10 mouse cellular contexts compared by ENCODE assay signal in the genomic region with DNA sequence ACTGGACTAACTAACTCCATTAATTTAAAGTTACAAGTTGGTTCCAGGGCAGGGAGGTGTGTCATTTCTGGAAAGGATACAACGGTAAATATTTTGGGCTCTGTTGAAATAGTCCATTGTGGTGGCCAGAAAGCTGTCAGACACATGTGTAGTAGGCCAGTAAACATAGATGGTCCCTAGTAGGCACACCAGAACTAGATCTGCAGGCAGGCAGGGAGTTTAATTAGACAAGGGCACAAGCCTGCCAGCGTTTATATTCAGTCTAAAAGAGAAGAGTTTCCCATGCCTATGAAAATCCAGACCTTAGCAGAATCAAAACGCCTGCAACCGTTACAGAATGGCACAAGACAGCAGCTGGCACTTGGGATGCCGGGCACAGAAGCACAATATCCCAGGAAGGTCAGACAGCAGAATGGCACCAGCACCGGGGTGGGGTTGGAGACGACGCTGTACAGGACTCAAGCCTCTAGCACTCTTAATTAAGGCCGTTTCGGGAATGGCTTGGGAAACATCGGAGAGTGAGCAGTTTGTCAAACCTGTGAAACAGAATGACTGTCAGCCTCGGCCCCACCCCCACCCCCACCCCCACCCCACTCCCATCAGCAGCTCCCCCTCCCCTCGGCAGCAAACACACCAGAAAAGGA.
DNase-seq lines count a peak whose midpoint lies in the region; ATAC-seq lines count a peak whose summit lies in the region.
"Had no signal": no experiment of that assay in that cellular context is flagged by ENCODE, and none has a peak within 500 bp of the region (broad histone marks: within the 10 kb centered on the region; RNA-seq: fewer than 3 reads in every experiment).

No protein-coding gene starts in this region.

- 32% methylated on average over 13 of the region's 13 CpGs for WGBS in heart, embryonic 10.5 days
- WGBS in neural tube, embryonic 11.5 days: 28% methylated on average over 13 of the region's 13 CpGs
- 42% methylated on average over 13 of the region's 13 CpGs for WGBS in midbrain, embryonic 10.5 days

- no peak overlapping the region for H3K27ac ChIP-seq in heart, embryonic 10.5 days
- H3K27ac ChIP-seq in neural tube, embryonic 11.5 days (ENCODE audit: low read depth, low read length): no peak overlapping the region
- H3K27ac ChIP-seq in midbrain, embryonic 10.5 days (replicated peaks): no peak overlapping the region

- peak overlapping the region; percentile 1; the same call in 1 of the 2 replicates for H3K4me3 ChIP-seq in heart, embryonic 10.5 days
- H3K4me3 ChIP-seq in neural tube, embryonic 11.5 days (ENCODE audit: low read depth, low read length): no peak overlapping the region
- H3K4me3 ChIP-seq in midbrain, embryonic 10.5 days: peak overlapping the region; percentile 29; the same call in 1 of the 2 replicates
- H3K4me3 ChIP-seq: megakaryocyte, embryonic 14.5 days had no signal

- DNase-seq in heart, embryonic 10.5 days (ENCODE audit: low spot score): no peak
- DNase-seq in heart, adult 8-10 months (ENCODE audit: low spot score): no peak
- peak; percentile 24 for DNase-seq in neural tube, embryonic 11.5 days (ENCODE audit: low spot score)
- no peak for DNase-seq in neural tube, embryonic 10.5 days (ENCODE audit: extremely low spot score, low spot score)
- DNase-seq in midbrain, embryonic 10.5 days (ENCODE audit: low spot score): no peak
- DNase-seq in left cerebral cortex, adult 18-20 months (ENCODE audit: low spot score in 2 of 2): no peak
- no peak for DNase-seq in thymus, postnatal 36 days
- DNase-seq in cerebellum, postnatal 36 days: no peak
- DNase-seq: kidney, postnatal 36 days had no signal

- peak; percentile 60 for ATAC-seq in neural tube, embryonic 11.5 days (ENCODE audit: insufficient read depth, low FRiP score, low TSS enrichment)

- no peaks in the 10 kb centered on the region for H3K9me3 ChIP-seq in heart, embryonic 10.5 days
- no peaks in the 10 kb centered on the region for H3K9me3 ChIP-seq in neural tube, embryonic 11.5 days (ENCODE audit: control insufficient read depth, low read length)
- H3K9me3 ChIP-seq in midbrain, embryonic 10.5 days (replicated peaks): no peaks in the 10 kb centered on the region; the same call in 1 of the 2 replicates
- H3K9me3 ChIP-seq: megakaryocyte, embryonic 14.5 days had no signal

- no peaks in the 10 kb centered on the region for H3K27me3 ChIP-seq in heart, embryonic 10.5 days (ENCODE audit: insufficient read depth, poor library complexity, severe bottlenecking)
- H3K27me3 ChIP-seq in neural tube, embryonic 11.5 days (ENCODE audit: control insufficient read depth, insufficient read depth, low read length): no peaks in the 10 kb centered on the region
- peaks cover 71% of the 10 kb centered on the region for H3K27me3 ChIP-seq in midbrain, embryonic 10.5 days (ENCODE audit: low read depth, poor library complexity, severe bottlenecking)
- H3K27me3 ChIP-seq: megakaryocyte, embryonic 14.5 days had no signal

- H3K36me3 ChIP-seq in heart, embryonic 10.5 days: no peaks in the 10 kb centered on the region
- no peaks in the 10 kb centered on the region for H3K36me3 ChIP-seq in neural tube, embryonic 11.5 days (ENCODE audit: control insufficient read depth, insufficient read depth, low read length)
- no peaks in the 10 kb centered on the region for H3K36me3 ChIP-seq in midbrain, embryonic 10.5 days

- H3K4me1 ChIP-seq in heart, embryonic 10.5 days: no peaks in the 10 kb centered on the region
- peaks cover 3% of the 10 kb centered on the region; the same call in 1 of the 2 replicates for H3K4me1 ChIP-seq in neural tube, embryonic 11.5 days (ENCODE audit: control insufficient read depth, insufficient read depth, low read length)
- peaks cover 20% of the 10 kb centered on the region for H3K4me1 ChIP-seq in midbrain, embryonic 10.5 days
- H3K4me1 ChIP-seq: megakaryocyte, embryonic 14.5 days had no signal

- no peak overlapping the region for H3K4me2 ChIP-seq in neural tube, embryonic 11.5 days (ENCODE audit: low read depth)

- H3K9ac ChIP-seq in neural tube, embryonic 11.5 days (ENCODE audit: low read length): no peak overlapping the region
